Mouse (Mus musculus) heart, embryonic 16.5 days (tissue): Measurements from ENCODE around the gene Hfe2. TPM values are rescaled to one million over a fixed set of nuclear protein-coding genes. Genes with fewer than 3 reads are reported as not detected.
"Not testable (repeated sequence)": the region's sequence is repeated elsewhere in the genome, so short reads cannot be mapped to it uniquely, and the experiment has no call there.

Source experiments
- ATAC-seq: fragments of 200-750 bp; cut with Nextera tagmentation; replicated peaks from 2 replicates; pipeline ENCODE4 v1.8.0; 2017; ENCODE audit warnings: moderate number of reproducible peaks; ENCODE audit not compliant: insufficient read depth, low FRiP score; ENCODE audit errors: extremely low read depth
- H3K27ac ChIP-seq: fragments of 300-500 bp; sonication (generic); 2 replicates; pipeline ENCODE4 v1.5.1; 2014; ENCODE audit warnings: mild to moderate bottlenecking, low read length, control low read depth, moderate library complexity
- H3K27me3 ChIP-seq: fragments of 300-500 bp; sonication (generic); 2 replicates; pipeline ENCODE4 v1.6.1; 2014; ENCODE audit warnings: low read length, mixed read lengths; ENCODE audit not compliant: control insufficient read depth, insufficient read depth
- H3K36me3 ChIP-seq: fragments of 300-500 bp; sonication (generic); 2 replicates; pipeline ENCODE4 v1.6.1; 2014; ENCODE audit not compliant: control insufficient read depth, insufficient read depth
- H3K4me1 ChIP-seq: fragments of 300-500 bp; sonication (generic); 2 replicates; pipeline ENCODE4 v1.6.1; 2014; ENCODE audit warnings: low read length, mixed read lengths; ENCODE audit not compliant: control insufficient read depth, insufficient read depth
- H3K4me2 ChIP-seq: fragments of 300-500 bp; sonication (generic); 2 replicates; pipeline ENCODE4 v1.6.1; 2014; ENCODE audit warnings: low read depth, mild to moderate bottlenecking, control low read depth, low read length
- H3K4me3 ChIP-seq: fragments of 300-500 bp; sonication (generic); 2 replicates; pipeline ENCODE4 v1.5.1; 2014; ENCODE audit warnings: mild to moderate bottlenecking, control low read depth, low read length
- H3K9ac ChIP-seq: fragments of 300-500 bp; sonication (generic); 2 replicates; pipeline ENCODE4 v1.6.1; 2014; ENCODE audit warnings: low read length, control low read depth
- H3K9me3 ChIP-seq: fragments of 300-500 bp; sonication (generic); replicated peaks from 2 replicates; pipeline ENCODE4 v1.6.1; 2016; ENCODE audit warnings: low read length; ENCODE audit not compliant: control insufficient read depth
- WGBS: fragments of 180-500 bp; shearing (Covaris S2); extraction: QIAGEN DNeasy Blood & Tissue Kit; methylation state at CpG from one replicate; pipeline ENCODE4 v1.1.7; 2014; 5-methylcytosine and 5-hydroxymethylcytosine counted together
- polyA plus RNA-seq: library from polyadenylated mRNA; unstranded; fragments of >200 nt; fragmentation: Nextera tagmentation; extraction: Ambion mirVana; gene quantifications from 2 replicates; pipeline ENCODE4 v1.2.1, GENCODE M21; 2015

Hfe2 gene
- 8.5 and 10.9 TPM in 2 replicates for polyA plus RNA-seq

GRCm38 (mm10) chr3:96524914-96525313, at the start of gene Hfe2:
Gene Hfe2, plus strand, starts transcription at chr3:96525172.
- Histone ChIP-seq H3K36me3 (no peaks in the 10 kb centered on the region; the same call in 1 of the 2 replicates), H3K27ac (peak within 1 kb of the TSS; percentile 74), H3K27me3 (peaks cover 19% of the 10 kb centered on the region), H3K4me3 (peak within 1 kb of the TSS; percentile 30), H3K4me1 (peaks cover 35% of the 10 kb centered on the region), H3K9ac (peak within 1 kb of the TSS; percentile 38), H3K4me2 (peak within 1 kb of the TSS; percentile 55), H3K9me3 (no peaks in the 10 kb centered on the region)
- ATAC-seq: peak; percentile 75
- WGBS: 34% methylated on average over 4 of the region's 4 CpGs

- ATAC-seq: no peak
- Histone ChIP-seq H3K36me3 (no peaks in the 10 kb centered on the region), H3K4me2 (no peak overlapping the region), H3K27me3 (peaks cover 29% of the 10 kb centered on the region), H3K4me1 (peaks cover 6% of the 10 kb centered on the region; the same call in 1 of the 2 replicates), H3K9me3 (no peaks in the 10 kb centered on the region), H3K4me3 (no peak overlapping the region), H3K27ac (no peak overlapping the region), H3K9ac (no peak overlapping the region)
- WGBS: 51% methylated on average over 3 of the region's 3 CpGs
Observed at GRCm38 (mm10) chr3:96477084-96477483, 47.9 kb upstream of the Hfe2 start.

- no peak for ATAC-seq
- Histone ChIP-seq H3K4me3 (no peak overlapping the region), H3K4me2 (no peak overlapping the region), H3K9ac (no peak overlapping the region), H3K27me3 (peaks cover 27% of the 10 kb centered on the region), H3K36me3 (no peaks in the 10 kb centered on the region), H3K27ac (no peak overlapping the region), H3K9me3 (no peaks in the 10 kb centered on the region), H3K4me1 (peaks cover 6% of the 10 kb centered on the region; the same call in 1 of the 2 replicates)
- WGBS: 76% methylated on average over 6 of the region's 6 CpGs
Observed at GRCm38 (mm10) chr3:96477558-96477957, 47.4 kb upstream of the Hfe2 start.

DNA sequence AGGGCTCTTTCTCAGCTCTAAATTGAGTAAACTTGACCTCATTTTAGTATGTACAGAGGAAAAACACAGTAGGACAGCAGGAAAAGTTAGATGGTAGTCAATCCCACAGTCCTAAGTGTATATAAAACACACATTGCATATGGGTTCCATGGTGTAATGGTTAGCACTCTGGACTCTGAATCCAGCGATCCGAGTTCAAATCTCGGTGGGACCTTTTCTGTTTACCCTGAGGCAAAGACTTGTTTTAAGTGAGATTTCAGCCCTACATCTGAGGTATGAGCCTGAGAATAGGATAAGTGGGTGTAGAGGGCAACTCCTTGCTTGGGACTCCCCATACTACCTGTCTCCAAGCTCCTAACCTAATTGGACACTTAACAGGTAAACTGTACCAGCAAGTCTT, 45.7 kb upstream of the Hfe2 start:
- peaks cover 23% of the 10 kb centered on the region for H3K27me3 ChIP-seq
- H3K36me3 ChIP-seq: no peaks in the 10 kb centered on the region
- no peak overlapping the region for H3K4me2 ChIP-seq
- no peak for ATAC-seq
- no peaks in the 10 kb centered on the region for H3K9me3 ChIP-seq
- H3K4me1 ChIP-seq: peaks cover 6% of the 10 kb centered on the region; the same call in 1 of the 2 replicates
- H3K9ac ChIP-seq: no peak overlapping the region
- H3K27ac ChIP-seq: no peak overlapping the region
- WGBS: 26% methylated on average over 3 of the region's 3 CpGs
- no peak overlapping the region for H3K4me3 ChIP-seq

- peaks cover 8% of the 10 kb centered on the region for H3K4me1 ChIP-seq
- H3K4me3 ChIP-seq: no peak overlapping the region
- no peak overlapping the region for H3K9ac ChIP-seq
- 86% methylated on average over 4 of the region's 4 CpGs for WGBS
- no peak for ATAC-seq
- H3K27me3 ChIP-seq: peaks cover 17% of the 10 kb centered on the region
- no peaks in the 10 kb centered on the region for H3K9me3 ChIP-seq
- no peak overlapping the region for H3K27ac ChIP-seq
- no peaks in the 10 kb centered on the region for H3K36me3 ChIP-seq
- no peak overlapping the region for H3K4me2 ChIP-seq
Observed at GRCm38 (mm10) chr3:96480684-96481270, 44.2 kb upstream of the Hfe2 start.

- Histone ChIP-seq H3K9me3 (no peaks in the 10 kb centered on the region), H3K4me3 (no peak overlapping the region), H3K4me1 (peaks cover 8% of the 10 kb centered on the region), H3K4me2 (no peak overlapping the region), H3K27ac (no peak overlapping the region), H3K27me3 (peaks cover 9% of the 10 kb centered on the region), H3K9ac (no peak overlapping the region), H3K36me3 (no peaks in the 10 kb centered on the region)
- ATAC-seq: no peak
- WGBS: 88% methylated on average over 3 of the region's 3 CpGs
Observed at GRCm38 (mm10) chr3:96481856-96482255, 43.1 kb upstream of the Hfe2 start.

GRCm38 (mm10) chr3:96482451-96482850, 42.5 kb upstream of the Hfe2 start:
- no peaks in the 10 kb centered on the region for H3K36me3 ChIP-seq
- H3K9me3 ChIP-seq: no peaks in the 10 kb centered on the region
- peaks cover 11% of the 10 kb centered on the region for H3K4me1 ChIP-seq
- no peak overlapping the region for H3K27ac ChIP-seq
- WGBS: 80% methylated on average over 13 of the region's 13 CpGs
- no peak overlapping the region for H3K4me3 ChIP-seq
- peaks cover 7% of the 10 kb centered on the region for H3K27me3 ChIP-seq
- H3K9ac ChIP-seq: no peak overlapping the region
- no peak overlapping the region for H3K4me2 ChIP-seq
- no peak for ATAC-seq

DNA sequence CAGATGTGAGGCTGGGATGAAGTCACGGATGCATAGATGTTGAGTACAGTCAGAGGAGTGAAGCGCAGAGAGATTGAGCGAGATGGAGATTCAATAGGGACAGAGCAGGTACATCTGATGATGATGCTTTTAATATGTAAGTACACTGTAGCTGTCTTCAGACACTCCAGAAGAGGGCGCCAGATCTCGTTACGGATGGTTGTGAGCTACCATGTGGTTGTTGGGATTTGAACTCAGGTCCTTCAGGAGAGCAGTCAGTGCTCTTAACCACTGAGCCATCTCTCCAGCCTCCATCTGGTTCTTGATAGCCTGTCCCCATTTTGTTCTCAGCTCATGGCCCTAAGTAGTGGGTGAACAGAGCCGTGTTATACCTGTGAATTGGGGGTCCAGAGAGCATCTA, 41.9 kb upstream of the Hfe2 start:
- not testable (repeated sequence) for H3K4me2 ChIP-seq, H3K9ac ChIP-seq, H3K36me3 ChIP-seq, H3K27me3 ChIP-seq, H3K9me3 ChIP-seq, H3K27ac ChIP-seq, ATAC-seq, H3K4me3 ChIP-seq
- 52% methylated on average over 7 of the region's 7 CpGs for WGBS
- peaks cover 15% of the 10 kb centered on the region for H3K4me1 ChIP-seq

DNA sequence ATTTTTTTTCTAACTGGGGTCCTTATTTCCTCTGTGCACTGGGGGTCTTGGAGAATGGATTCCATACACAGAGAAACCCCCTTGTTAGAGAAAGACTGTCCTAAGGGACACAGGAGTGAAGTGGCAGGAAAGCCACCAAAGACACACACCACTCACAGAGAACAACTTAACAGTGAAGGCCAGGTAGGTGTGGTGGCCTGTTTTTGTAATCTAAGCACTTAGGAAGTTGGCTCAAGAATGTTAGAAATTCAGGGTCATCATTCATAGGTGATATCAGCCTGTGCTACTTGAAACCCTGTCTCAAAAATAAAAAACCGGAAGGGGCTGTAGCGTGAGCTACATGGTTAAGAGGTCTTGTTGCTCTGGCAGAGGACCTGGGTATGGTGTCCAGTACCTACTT, 41.0 kb upstream of the Hfe2 start:
- Histone ChIP-seq H3K9ac (no peak overlapping the region), H3K27me3 (no peaks in the 10 kb centered on the region), H3K4me1 (peaks cover 15% of the 10 kb centered on the region), H3K9me3 (no peaks in the 10 kb centered on the region), H3K36me3 (no peaks in the 10 kb centered on the region), H3K4me3 (no peak overlapping the region), H3K4me2 (no peak overlapping the region), H3K27ac (no peak overlapping the region)
- WGBS: 93% methylated on average over 2 of the region's 2 CpGs
- ATAC-seq: no peak
